Mouse (Mus musculus): Measurements from ENCODE around the gene Prelp.

DNA sequence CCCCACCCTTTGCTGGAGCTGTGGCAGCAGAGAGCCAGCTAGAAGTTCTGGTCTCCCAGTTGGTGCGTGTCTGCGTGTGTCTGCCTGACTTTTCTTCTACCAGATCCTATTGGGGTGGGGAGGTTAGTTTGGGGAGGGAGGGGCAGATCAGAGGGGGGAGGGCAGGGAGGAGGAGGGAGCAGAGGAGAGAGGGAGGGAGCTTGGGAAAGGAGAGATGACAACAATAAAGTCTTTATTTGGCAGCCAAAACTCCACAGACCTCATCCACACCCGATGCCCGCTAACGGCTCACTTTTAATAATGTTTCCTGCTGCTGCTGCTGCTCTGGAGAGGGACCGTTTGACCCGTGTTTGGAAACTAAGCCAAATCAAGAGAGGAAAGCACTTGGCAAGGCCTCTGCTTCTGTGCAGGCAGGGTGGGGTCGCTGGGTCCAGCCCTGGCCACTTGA lies at the start of gene Prelp:
- TF ChIP-seq CTCF (IDR thresholded peaks at IDR 0.05; ENCODE audit: borderline replicate concordance, control insufficient read depth, extremely low read depth, insufficient read depth, low read length, poor library complexity), result no peak
- no peak for TF ChIP-seq POLR2A (IDR thresholded peaks at IDR 0.05; ENCODE audit: control insufficient read depth, extremely low read depth, insufficient read depth, low read length, poor library complexity)
